Mouse (Mus musculus): Measurements from ENCODE around the gene D430019H16Rik.

DNA sequence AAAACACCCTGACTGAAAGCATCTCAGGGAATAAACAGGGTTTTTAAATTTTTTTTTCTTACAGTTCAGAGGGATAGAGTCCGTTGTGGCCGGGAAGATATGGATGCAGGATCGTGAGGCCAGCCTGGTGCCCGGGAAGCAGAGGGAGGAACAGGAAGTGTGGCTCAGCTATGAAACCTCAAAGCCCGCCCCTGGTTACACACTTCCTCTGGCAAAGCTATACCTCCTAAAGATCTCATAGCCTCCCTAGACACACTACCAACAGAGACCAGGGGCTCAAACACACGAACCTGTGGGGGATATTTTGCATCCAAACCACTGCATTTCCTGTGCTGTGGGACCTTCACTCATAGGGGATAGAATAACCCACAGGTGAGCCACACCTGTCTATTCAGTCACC lies 7.9 kb upstream of the D430019H16Rik start:
- no peak for TF ChIP-seq CTCF (conservative IDR thresholded peaks at IDR 0.05; ENCODE audit: insufficient read depth, insufficient read length, low read depth, low read length)
- TF ChIP-seq POLR2A (IDR thresholded peaks at IDR 0.05; ENCODE audit: low read depth, low read length), result no peak

All from kidney, adult 2 months (tissue).